Mouse (Mus musculus) ES-E14 (cell line): ENCODE data around the gene Vmn2r24. TPM values are rescaled to one million over a fixed set of nuclear protein-coding genes. Genes with fewer than 3 reads are reported as not detected.
"Not testable (repeated sequence)": the region's sequence is repeated elsewhere in the genome, so short reads cannot be mapped to it uniquely, and the experiment has no call there.

ENCODE experiments used
- DNase-seq: peaks from one replicate; pipeline ENCODE4 v3.0.0-alpha.2; 2013; ENCODE audit warnings: low read depth, low spot score
- H3K27ac ChIP-seq: 2 replicates; pipeline ENCODE4 v1.5.1; 2012; ENCODE audit warnings: low read depth, mild to moderate bottlenecking, low read length, moderate library complexity, mixed read lengths; ENCODE audit not compliant: poor library complexity, insufficient read depth, severe bottlenecking
- H3K36me3 ChIP-seq: 2 replicates; pipeline ENCODE4 v1.6.1; 2012; ENCODE audit warnings: mild to moderate bottlenecking, low read length, moderate library complexity, mixed read lengths; ENCODE audit not compliant: control insufficient read depth, poor library complexity, insufficient read depth, severe bottlenecking
- H3K4me1 ChIP-seq, 2 experiments: fragments of 150-350 bp in 1 of 2; sonication (generic) in 1 of 2; 2 replicates each; pipeline ENCODE4 v1.6.1; 2012; ENCODE audit warnings: low read length in 2 of 2, mild to moderate bottlenecking in 1 of 2, mixed read lengths in 1 of 2; ENCODE audit not compliant: control insufficient read depth in 2 of 2, insufficient read depth in 2 of 2, poor library complexity in 1 of 2
- H3K4me3 ChIP-seq, 2 experiments: fragments of 150-350 bp in 1 of 2; sonication (generic) in 1 of 2; 2 replicates each; pipeline ENCODE4 v1.5.1; 2012; ENCODE audit warnings: low read length in 2 of 2, low read depth in 1 of 2, mild to moderate bottlenecking in 1 of 2, mixed read lengths in 1 of 2; ENCODE audit not compliant: insufficient read depth in 1 of 2, poor library complexity in 1 of 2, severe bottlenecking in 1 of 2
- H3K9ac ChIP-seq: 2 replicates; pipeline ENCODE4 v1.6.1; 2012; ENCODE audit warnings: low read depth, mild to moderate bottlenecking, low read length, mixed read lengths; ENCODE audit not compliant: poor library complexity, insufficient read depth, severe bottlenecking
- H3K9me3 ChIP-seq: fragments of 150-350 bp; sonication (generic); 2 replicates; pipeline ENCODE4 v1.6.1; 2012; ENCODE audit warnings: low read depth, mild to moderate bottlenecking, low read length; ENCODE audit not compliant: control insufficient read depth, insufficient read depth
- CHD2 ChIP-seq: IDR thresholded peaks from 2 replicates; pipeline ENCODE4 v1.6.1; 2014; ENCODE audit warnings: mild to moderate bottlenecking, low read depth, low read length, inconsistent platforms
- HCFC1 ChIP-seq: IDR thresholded peaks from 2 replicates; pipeline ENCODE4 v1.6.1; 2012; ENCODE audit warnings: low read length, inconsistent platforms, borderline replicate concordance; ENCODE audit not compliant: insufficient read depth
- MAFK ChIP-seq: IDR thresholded peaks from 2 replicates; pipeline ENCODE4 v1.6.1; 2014; ENCODE audit warnings: mild to moderate bottlenecking, low read depth, low read length, inconsistent platforms; ENCODE audit not compliant: insufficient read depth
- ZC3H11A ChIP-seq: IDR thresholded peaks from 2 replicates; pipeline ENCODE4 v1.6.1; 2012; ENCODE audit warnings: low read depth, mild to moderate bottlenecking, inconsistent platforms, low read length, borderline replicate concordance
- ZNF384 ChIP-seq: IDR thresholded peaks from 2 replicates; pipeline ENCODE4 v1.6.1; 2012; ENCODE audit warnings: low read depth, low read length, inconsistent platforms
- in situ Hi-C, 2 experiments: fragments of 600-800 bp; cut with MboI; formaldehyde crosslinking; loops; one replicate each; pipeline ENCODE4 v1.15.1; 2025; ENCODE audit warnings: low sequenced_read_pairs in 2 of 2, inconsistent platforms in 1 of 2; ENCODE audit not compliant: unreplicated experiment in 2 of 2
- total RNA-seq: library from RNA; depleted of rRNA; stranded (reverse); fragments of 300-350 nt; gene quantifications from 2 replicates; pipeline ENCODE4 v1.2.3, GENCODE M21; 2012; rRNA removed

Vmn2r24 gene
- total RNA-seq, 1 experiment: not detected

DNA sequence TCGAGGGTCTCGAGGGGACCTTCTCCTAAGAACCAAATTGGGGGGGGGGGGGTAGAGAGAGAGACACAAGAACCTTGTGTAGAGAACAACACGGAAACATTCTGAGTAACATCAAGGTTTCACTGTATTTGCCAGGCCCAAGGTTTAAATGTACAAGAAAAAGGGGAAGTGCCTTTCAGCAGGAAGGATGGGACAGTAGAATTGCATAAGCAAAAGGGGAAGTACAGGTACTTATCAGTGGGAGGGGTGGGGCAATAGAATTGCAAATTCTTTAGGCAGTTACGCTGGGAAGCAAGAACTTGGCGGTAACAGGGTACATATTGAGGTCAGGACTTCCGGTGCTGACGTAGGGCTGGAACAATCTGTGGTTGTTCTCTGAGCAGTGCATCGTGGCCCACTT, 41.3 kb downstream of the Vmn2r24 start:
- DNase-seq: no peak
- Histone ChIP-seq H3K4me3 (no peak overlapping the region), H3K9ac (no peak overlapping the region), H3K4me1 (no peaks in the 10 kb centered on the region), H3K9me3 (no peaks in the 10 kb centered on the region), H3K36me3 (no peaks in the 10 kb centered on the region), H3K27ac (no peak overlapping the region)
- TF ChIP-seq CHD2 (no peak), HCFC1 (no peak), ZNF384 (no peak), MAFK (no peak), ZC3H11A (no peak)
- in situ Hi-C loops: no loop called here

DNA sequence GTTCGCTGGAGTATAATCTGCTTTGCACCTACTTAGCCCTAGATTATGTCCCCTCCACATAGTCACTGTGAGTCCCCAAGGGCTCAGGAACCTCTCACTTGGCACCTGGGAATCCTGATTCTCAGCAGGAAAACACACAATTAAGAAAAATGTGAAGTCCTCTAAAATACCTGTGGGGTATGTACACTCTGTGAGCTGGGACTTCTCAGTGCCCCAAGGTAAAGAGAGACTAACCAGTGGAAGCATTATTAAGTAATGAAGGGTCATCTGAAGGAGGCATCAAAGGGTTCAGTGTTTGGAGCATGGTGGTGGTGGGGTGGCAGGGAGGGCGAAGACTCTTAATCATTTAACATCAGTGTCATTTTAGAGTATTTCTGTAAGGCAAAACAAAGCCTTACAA, 74.7 kb downstream of the Vmn2r24 start, which contains the start of gene Vmn2r25:
Gene Vmn2r25, minus strand, starts transcription at position 101 of the 400 bp plus-strand sequence.
- H3K9me3 ChIP-seq, H3K4me3 ChIP-seq, H3K27ac ChIP-seq, H3K36me3 ChIP-seq, H3K4me1 ChIP-seq, in situ Hi-C loops, H3K9ac ChIP-seq, DNase-seq: not testable (repeated sequence)

Other genes with a start within 250 kb of the Vmn2r24 start
- not detected in 2 replicates for gene Vmn2r21, start 245.5 kb upstream of the Vmn2r24 start, total RNA-seq
- gene Vmn2r22, start 128.2 kb upstream of the Vmn2r24 start, total RNA-seq: not detected in 2 replicates
- gene Vmn2r23, start 76.2 kb upstream of the Vmn2r24 start, total RNA-seq: not detected in 2 replicates
- gene Vmn2r25, start 74.6 kb downstream of the Vmn2r24 start, total RNA-seq: not detected in 2 replicates
- gene Vmn2r26, start 245.7 kb downstream of the Vmn2r24 start, total RNA-seq: not detected in 2 replicates